Mouse (Mus musculus): ENCODE results near the gene Zfp85.
"Not testable (repeated sequence)": the region's sequence is repeated elsewhere in the genome, so short reads cannot be mapped to it uniquely, and the experiment has no call there.

Zfp85 gene

DNA sequence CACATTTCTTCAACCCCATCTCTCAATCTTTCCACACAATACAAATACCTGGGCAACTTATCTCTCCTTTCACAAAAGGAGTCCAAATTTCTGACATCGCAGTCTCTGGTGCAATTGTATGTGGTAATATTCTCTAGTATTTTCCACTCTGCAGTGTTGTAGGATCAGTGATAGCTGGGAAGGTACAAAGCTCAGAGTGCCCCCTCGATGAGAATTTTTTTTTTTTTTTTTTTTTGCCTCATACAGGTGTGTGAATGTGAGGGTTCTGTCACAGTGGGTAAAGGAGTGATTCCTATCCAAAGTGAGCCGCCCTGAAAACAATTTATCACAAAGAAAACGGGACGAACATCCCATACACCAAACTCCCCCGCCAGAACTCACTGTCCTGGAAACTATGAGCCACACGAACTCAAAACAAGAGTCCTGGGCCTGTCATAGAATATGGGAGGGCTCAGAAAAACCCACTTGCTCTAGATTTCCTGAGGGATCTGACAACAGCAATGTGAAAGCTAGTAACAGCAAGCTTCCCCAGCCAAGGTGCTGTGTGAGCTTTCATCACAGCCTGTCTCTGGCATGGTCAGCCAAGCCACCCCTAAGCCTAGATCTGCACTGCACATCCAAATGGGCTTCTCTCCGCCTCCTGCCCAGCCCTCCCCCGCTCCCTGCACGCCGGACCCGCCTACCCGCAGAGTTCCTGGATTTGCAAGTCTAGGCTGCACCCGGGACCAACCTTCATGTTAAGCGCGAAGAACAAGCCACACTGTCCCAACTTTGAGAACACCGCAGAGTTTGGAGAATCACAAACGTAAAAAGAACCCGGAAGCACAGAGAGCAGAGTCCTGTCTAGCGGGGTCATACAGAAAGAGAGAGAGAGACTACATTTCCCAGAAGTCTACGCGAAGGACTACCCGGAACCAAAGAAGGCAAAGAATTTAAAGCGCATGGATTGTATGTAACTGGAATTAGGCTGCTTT lies at the start of gene Zfp85:
Gene Zfp85, minus strand, starts transcription at position 896 of the 974 bp plus-strand sequence.
- peak; percentile 39 to 61 for DNase-seq

DNA sequence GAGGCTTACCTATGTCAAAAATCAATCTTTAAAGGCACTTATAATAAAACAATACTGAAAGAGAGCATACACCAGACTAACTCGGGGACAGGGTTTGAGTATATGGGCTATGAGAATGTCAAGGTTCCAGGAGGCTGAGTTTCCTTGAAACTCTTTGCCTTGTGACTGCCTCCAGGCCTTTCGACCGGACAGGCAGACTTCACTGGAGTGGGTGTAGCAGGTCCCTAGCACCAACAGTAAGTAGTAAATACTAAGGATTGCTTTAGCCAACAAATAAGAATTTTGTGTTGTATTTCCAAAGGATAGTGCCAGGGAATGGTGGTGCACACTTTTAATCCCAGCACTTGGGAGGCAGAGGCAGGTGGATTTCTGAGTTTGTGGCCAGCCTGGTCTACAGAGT lies 44.1 kb upstream of the Zfp85 start:
- DNase-seq, result not testable (repeated sequence)

DNA sequence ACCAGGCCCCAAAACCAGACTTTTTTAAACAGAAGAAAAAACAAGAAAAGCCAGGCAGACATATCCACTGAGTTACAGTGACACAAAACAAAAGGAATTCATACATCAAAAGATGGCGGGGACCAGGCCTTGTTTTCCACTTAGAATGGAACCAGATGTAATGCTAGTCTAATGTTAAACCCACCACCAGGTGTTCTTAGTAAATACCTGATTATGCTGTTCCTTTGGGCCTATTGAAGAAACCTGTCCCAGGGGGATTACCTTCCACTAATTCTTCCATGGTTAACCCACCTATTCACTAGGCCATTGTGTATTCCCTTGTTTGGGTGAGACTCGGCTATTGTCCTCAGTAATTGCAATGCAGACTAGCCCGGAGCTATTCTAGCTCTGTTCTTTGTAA lies 43.6 kb upstream of the Zfp85 start:
- DNase-seq, result no peak

DNA sequence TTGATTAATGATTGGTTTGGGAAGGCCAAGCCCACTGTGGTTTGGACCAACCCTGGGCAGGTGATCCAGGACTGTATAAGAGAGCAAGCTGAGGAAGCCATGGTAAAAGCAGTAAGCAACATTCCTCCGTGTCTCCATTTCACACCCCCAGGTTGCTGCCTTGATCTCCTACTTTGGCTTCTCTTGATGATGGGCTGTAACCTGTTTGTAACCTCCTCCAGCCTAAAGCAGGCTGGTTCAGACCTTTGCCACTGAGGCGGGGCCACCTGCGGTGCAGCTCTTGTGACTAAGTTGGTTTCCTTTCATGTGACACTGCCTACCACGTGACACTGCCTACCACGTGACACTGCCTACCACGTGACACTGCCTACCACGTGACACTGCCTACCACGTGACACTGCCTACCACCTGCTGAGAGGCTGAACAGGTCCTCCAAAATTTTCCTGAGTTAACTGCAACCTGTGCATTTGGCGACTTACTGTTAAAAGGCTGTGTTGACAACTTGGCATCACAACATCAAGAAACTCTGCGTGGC lies 37.0 kb upstream of the Zfp85 start:
- no peak for DNase-seq

DNA sequence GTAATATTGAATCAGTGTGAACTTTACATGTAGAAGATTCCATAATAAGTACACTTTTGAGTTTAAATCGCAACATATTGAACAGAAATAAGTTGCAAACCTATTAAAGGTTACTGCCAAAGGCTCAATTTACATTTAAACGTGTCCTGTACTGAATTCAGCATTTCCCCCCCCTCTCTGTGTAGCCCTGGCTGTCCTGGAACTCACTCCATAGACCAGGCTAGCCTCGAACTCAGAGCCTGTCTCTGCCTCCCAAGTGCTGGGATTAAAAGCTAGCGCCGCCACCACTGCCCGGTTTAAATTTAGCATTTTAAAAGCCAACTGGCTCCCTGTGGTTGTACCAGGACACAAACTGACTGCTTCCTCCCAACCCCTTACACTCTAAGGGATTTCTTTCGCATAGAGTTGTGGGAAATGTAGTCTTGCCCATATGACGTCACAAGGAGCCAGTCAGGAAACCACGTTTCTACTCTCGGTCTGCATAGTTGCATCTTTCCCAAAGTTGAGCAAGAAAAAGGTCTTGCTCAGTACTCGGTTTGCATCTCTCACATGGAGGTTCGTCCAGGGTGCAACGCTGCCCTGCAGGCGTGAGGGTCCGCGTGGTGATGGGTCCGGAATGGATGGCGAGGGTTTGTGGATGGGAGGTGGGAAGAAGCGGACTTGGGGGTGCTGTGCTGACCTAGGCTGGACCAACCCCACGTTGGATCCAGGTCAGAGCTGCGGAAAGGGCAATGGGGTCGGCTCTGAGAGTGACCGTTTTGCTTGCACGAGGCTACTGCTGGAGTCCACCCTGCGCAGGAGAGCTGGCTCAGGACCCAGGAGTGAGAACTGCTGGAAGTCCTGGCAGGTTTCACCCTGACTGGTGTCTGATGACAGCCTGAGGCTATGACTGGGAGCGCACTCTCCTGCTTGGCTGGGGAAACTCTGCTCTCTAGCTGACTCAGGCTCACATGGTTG lies 24.5 kb upstream of the Zfp85 start, which contains the start of gene Zfp493:
Gene Zfp493, plus strand, starts transcription at position 429 of the 957 bp plus-strand sequence.
- peak; percentile 29 to 53 for DNase-seq

DNA sequence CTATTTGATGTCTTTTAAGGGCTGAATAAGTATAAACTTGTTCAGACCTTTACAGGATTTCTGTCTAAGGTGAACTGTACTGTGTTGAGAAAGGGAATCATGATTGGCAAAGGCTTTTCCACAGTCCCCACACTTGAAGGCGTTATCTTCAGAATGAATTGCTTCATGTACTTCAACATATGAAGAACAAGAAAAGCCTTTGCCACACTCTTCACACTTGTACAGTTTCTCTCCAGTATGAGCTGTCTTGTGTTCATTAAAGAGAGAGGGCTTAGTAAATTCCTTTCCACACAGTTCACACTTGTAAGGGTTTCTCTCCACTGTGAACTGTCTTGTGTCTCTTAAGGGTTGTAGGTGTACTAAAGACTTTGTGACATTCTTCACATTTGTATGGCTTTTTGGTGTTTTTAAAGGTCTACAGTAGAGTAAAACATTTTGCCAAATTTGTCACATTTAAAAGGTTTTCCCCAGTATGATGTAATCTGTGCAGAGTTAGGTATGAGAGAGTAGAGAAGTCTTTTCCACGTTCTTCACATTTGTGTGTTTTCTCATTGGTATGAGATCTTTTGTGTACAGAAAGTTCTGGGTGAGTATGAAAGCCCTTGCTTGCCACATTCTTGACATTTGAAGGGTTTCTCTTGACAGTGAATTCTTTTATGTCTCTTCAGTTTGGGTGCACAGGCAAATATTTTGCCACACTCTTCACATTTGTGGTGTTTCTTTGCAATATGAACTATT lies 8.2 kb upstream of the Zfp85 start:
- no peak for DNase-seq

DNA sequence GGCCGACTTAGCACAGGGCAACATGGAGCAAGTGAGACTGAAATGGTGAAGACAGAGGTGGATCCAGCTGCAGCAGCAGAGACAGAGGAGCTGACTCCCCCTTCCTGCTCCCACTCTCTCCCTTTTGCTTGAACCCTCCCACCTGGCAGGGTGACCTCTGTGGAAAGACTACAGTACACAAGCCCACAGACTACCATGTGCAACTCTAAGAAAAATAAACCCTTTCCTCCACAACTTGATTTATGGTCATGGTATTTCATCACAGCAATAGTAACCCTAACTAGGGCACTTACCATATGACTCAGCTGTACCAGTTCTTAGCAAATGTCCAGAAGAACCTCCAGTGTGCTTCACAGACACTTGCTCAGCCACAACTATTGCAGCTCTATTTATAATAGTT lies 4.9 kb upstream of the Zfp85 start:
- DNase-seq, result no peak

DNA sequence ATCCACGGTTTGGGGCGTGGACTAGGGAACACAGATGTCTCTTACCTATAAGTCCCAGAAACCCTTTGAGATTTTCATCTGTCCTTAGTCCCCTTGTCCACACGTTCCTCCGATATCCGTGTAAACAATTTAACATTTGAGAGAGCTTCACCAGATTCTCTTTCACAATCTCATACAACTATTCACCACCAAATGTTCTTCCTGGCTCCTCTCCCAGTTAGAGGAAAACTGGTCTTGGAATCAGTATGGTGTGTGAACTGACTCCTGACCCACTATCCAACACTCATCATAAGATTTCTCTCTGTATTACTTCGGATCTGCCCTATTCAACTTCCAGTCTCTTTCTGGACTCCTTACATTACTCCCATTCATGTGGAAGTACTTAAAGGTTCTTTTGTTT lies 733 bp upstream of the Zfp85 start:
- DNase-seq, result no peak

DNA sequence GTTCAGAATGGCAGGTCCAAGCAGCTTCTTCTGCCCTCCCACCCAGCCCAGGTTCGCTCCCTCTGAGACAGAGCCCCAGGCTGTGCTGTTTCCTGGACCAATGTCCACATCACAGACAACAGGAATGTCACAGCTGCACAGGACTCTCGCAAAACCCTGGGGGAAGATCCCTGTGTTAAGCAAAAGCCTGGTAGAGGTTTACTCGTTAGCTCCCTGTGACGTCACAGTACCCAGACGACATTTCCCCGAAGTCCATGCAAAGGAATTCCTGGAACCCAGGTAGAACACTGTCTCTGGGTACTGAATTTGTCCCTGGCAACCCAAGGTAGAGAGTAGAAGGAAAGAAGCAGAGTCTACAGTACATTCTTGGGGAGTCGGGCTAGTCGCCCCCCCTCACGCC lies 11.1 kb downstream of the Zfp85 start:
- no peak for DNase-seq

DNA sequence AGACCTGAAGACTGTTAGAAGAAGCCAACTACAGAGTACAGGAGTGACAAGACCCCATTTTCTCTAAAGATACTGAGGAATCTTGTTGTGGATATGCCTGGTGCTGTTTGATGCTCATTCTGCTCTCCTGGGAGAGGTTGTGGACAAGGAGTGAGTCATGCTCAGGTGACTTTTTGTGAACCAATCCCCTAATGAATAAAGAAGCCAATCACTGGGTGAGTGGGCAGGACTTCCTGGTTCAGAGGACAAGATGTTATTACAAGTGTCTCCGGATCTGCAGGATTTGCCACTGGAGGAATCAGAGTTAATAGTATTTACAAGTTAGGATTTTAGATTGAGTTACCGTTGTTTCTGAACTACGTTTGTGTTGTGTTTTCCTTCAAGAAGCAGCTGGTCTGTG lies 12.1 kb downstream of the Zfp85 start:
- no peak for DNase-seq

DNA sequence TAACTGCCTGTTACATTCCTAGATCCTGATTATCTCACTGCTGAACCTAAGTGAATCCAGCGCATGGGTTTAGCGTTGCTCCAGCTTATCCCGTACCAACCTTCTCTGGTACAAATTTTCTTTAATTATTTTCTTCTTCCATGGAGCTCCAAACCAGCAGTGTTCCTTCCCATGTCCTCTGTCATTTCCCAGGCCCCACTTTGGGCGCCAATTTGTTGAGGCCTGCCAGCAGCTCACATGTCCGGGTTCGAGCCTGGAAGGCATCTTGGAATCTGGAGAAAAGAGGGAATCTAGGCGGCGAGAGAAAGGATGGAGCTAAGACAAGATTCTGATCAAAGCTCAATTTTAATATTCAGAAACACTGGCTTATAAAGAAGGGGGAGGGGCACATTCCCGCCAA lies 20.6 kb downstream of the Zfp85 start:
- not testable (repeated sequence) for DNase-seq

DNA sequence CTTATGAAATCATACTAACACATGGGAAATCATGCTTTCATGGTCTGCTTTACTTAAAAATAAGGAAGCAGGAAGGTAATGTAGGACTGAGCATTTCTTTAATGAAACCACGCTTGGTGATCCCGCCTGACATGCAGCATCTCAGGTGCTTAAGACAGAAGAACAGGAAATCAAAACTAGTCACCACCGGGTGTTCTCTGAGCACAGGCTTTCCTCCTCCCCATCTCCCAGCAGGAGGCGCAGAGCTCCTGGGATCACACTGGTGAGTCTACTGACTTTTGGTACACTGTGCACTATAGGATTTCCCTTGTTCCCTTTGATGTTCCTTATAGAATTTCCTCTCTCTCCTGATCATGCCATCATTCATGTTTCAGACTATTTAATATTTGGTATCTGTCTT lies 25.6 kb downstream of the Zfp85 start:
- DNase-seq, result peak in 1 of 2 experiments; percentile 25

DNA sequence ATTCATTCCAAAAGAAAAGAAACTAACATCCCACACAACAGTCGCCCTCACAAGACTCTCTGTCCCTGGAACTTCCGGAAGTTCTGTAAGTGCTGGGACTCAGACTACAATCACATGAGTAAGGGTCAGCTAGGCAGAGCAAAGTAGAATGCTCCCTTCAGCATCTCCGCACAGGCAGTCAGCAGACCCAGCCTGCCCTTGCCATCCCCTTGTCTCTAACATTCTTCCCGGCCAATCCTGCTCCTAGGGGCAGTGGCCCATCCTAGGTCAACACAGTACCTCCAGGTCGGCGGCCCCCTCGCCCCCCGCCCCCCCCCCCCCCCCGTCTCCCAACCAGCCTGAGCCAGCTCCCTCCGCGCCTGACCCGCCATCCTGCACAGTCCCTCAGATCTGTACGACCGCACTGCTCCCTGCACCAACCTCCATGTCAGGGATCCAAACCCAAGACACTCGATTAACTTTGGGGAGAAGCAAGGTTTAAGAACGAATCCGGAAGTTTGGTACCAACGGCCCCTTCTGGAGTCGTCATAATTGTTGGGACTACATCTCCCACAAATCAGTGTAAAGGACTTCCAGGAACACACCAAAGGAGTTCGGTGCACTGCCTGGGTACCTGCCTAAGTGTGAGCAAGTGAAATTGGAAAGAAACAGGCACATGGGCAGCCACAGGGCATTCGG lies 26.2 kb downstream of the Zfp85 start, which contains the start of gene Zfp65:
Gene Zfp65, minus strand, starts transcription at position 533 of the 678 bp plus-strand sequence.
- peak; percentile 16 to 41 for DNase-seq

DNA sequence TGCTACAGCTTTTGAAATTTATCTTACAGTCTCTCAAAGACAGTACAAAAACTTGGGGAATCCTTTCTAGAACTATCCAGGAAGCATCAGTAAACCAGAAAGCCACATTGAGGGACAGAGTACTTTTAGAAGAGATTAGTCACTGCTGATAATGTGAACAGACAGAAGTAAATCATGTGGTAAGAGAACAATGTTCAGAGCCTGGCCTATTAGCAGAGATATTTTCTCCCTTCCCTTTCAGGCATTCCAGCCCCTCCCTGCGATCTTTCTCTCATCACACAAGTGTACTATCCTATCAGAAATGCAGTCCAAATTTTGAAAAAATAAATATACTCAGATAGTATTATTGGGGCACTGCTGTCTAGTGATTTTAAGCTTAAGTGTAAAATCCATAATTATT lies 26.9 kb downstream of the Zfp85 start:
- DNase-seq, result no peak

DNA sequence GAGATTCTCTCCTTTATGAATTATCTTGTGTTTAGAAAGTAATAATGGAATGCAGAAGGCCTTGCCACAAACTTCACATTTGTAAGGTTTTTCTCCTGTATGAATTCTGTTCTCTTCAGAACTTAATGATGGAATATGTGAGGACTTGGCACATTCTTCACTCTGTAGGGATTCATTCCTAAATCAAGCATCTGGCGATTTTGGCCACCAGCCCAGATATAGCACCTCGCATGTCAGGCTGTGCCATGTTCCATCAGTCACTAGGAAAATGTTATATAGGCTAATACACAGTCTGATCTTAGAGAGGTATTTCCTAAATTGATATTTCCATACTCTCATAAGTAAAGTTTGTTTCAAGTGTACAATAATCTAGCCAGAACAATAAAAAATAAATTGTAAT lies 29.7 kb downstream of the Zfp85 start:
- not testable (repeated sequence) for DNase-seq

DNA sequence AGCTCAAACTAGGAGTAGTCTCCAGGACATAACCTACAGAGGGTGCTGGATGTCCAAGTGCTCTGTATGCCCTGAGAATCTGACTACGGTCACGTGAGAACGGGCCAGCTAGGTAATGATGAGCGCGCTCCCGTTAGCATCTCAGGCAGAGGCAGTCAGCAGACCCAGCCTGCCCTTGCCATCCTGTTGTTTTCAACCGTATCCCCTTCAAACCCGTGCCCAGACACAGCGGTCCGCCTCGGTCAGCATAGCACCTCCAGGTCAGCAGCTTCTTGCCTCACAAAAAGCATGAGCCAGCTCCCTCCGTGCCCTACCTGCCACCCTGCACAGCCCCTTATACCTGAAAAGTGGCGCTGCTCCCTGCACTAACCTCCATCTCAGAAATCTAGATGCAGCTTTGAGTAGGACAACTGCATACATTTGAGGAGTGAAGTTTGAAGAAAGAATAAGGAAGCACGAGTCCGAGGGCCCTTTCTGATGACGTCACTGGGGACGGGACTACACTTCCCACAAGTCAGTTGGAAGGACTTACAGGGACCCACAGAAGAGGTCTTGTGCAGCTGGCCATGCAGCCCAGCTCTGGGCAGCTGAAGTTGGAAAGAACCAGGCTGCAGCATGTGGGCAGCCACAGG lies 31.1 kb downstream of the Zfp85 start:
- DNase-seq, result peak; percentile 75 to 83
